8 mouse cellular contexts compared by ENCODE assay signal in the genomic region with DNA sequence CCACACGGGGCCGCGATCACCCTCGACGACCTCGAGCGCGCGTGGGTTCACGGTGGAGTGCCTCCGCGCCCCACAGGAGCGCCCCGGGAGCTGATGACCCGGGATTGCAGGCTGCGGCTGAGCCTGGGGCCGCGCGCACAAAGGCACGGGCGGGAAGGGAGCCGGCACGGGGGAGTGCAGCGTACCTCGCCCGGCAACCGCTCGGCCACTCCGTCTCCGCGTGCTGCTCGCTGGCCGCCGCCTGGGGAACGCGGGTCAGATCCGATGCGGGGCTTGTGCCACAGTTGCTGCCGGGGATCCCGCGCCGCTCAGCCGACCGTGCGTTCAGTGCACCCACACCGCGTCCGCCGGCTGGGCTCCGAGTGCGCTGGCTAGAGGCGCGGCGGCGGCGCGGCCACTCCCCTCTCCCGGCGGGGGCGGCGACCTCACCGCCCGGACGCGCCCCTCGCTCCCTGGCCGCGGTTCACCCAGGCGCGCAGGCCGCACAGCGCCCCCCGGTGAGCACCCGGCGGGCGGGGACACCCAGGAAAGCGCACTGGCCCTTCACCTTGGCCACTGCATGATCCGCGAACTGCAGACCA. TPM values are rescaled to one million over a fixed set of nuclear protein-coding genes. Genes with fewer than 3 reads are reported as not detected.
DNase-seq lines count a peak whose midpoint lies in the region; ATAC-seq and TF ChIP-seq lines count a peak whose summit lies in the region.

Myo1b (minus strand) TSS at position 496 of the 581 bp plus-strand sequence.

- no peaks in the 10 kb centered on the region for H3K9me3 ChIP-seq in ES-E14 (ENCODE audit: control insufficient read depth, insufficient read depth, low read depth, low read length)
- H3K9me3 ChIP-seq in forebrain, embryonic 15.5 days, result no peaks in the 10 kb centered on the region

- H3K9ac ChIP-seq in ES-E14 (ENCODE audit: insufficient read depth, low read depth, low read length, poor library complexity, severe bottlenecking), result peak within 1 kb of the TSS; percentile 89
- peak within 1 kb of the TSS; percentile 95 for H3K9ac ChIP-seq in forebrain, embryonic 15.5 days (replicated peaks)

- peak within 1 kb of the TSS; percentile 89 to 95 for H3K4me3 ChIP-seq in ES-E14 (ENCODE audit: insufficient read depth in 1 of 2, low read depth in 1 of 2, low read length in 2 of 2, poor library complexity in 1 of 2, severe bottlenecking in 1 of 2)
- H3K4me3 ChIP-seq in forebrain, embryonic 15.5 days, result peak within 1 kb of the TSS; percentile 81

- H3K36me3 ChIP-seq in ES-E14 (ENCODE audit: control insufficient read depth, insufficient read depth, low read length, poor library complexity, severe bottlenecking), result no peaks in the 10 kb centered on the region
- no peaks in the 10 kb centered on the region for H3K36me3 ChIP-seq in forebrain, embryonic 15.5 days

- no peak for DNase-seq in ES-E14 (ENCODE audit: low read depth, low spot score)
- DNase-seq in adrenal gland, postnatal 25 days, result peak; percentile 89
- peak; percentile 78 for DNase-seq in heart, postnatal 4 days
- DNase-seq in layer of hippocampus, postnatal 25 days (ENCODE audit: extremely low spot score in 1 of 2, low spot score in 1 of 2), result peak; percentile 17 to 18
- peak; percentile 79 for DNase-seq in lung, postnatal 25 days (ENCODE audit: low spot score)
- peak; percentile 35 for DNase-seq in retina, postnatal 7 days (ENCODE audit: low read depth, low spot score)
- peak; percentile 69 to 73 for DNase-seq in urinary bladder, postnatal 36 days (ENCODE audit: low spot score in 2 of 2)

- in situ Hi-C loops in ES-E14 (cut with MboI; ENCODE audit: low sequenced_read_pairs in 2 of 2, unreplicated experiment in 2 of 2), result no loop called here

- peak; percentile 84 for ATAC-seq in forebrain, embryonic 15.5 days (replicated peaks)

- WGBS in forebrain, embryonic 15.5 days, result under 1% methylated on average over 65 of the region's 79 CpGs

- peak within 1 kb of the TSS; percentile 77 for H3K4me2 ChIP-seq in forebrain, embryonic 15.5 days (replicated peaks)

- peak within 1 kb of the TSS; percentile 14; the same call in 1 of the 2 replicates for H3K27ac ChIP-seq in ES-E14 (ENCODE audit: insufficient read depth, low read depth, low read length, poor library complexity, severe bottlenecking)
- H3K27ac ChIP-seq in forebrain, embryonic 15.5 days (replicated peaks), result peak within 1 kb of the TSS; percentile 90

- peaks cover 0 to 10% of the 10 kb centered on the region in 2 experiments; a peak in 2 of 4 replicates for H3K4me1 ChIP-seq in ES-E14 (ENCODE audit: control insufficient read depth in 2 of 2, insufficient read depth in 2 of 2, low read length in 2 of 2, poor library complexity in 1 of 2)
- H3K4me1 ChIP-seq in forebrain, embryonic 15.5 days, result peaks cover 24% of the 10 kb centered on the region

- H3K27me3 ChIP-seq in forebrain, embryonic 15.5 days, result no peaks in the 10 kb centered on the region

TF ChIP-seq in ES-E14, 5 proteins besides CTCF, POLR2A, EP300 and RAD21:
- TF ChIP-seq ZNF384 (IDR thresholded peaks at IDR 0.05; ENCODE audit: low read depth, low read length), result no peak
- TF ChIP-seq HCFC1 (IDR thresholded peaks at IDR 0.05; ENCODE audit: borderline replicate concordance, insufficient read depth, low read length), result peak; percentile 40; the same call in 1 of the 2 replicates
TF ChIP-seq in ES-E14: peak in this region for 1.

RNA-seq across cellular contexts. Expression of gene Myo1b, which starts in this region (rescaled TPM):
- 22.4 and 26.0 TPM in 2 replicates for total RNA-seq in ES-E14 (2012; rRNA removed)
- total RNA-seq in adrenal gland, postnatal 25 days (2021), result 61.8 and 69.3 TPM in 2 replicates
- 86.4 and 94.5 TPM in 2 replicates for polyA plus RNA-seq in forebrain, embryonic 15.5 days (2015; fragmentation: Nextera tagmentation; extraction: Ambion mirVana)
- 10 to 100 TPM; 60.3 to 64.2 TPM for total RNA-seq in heart, postnatal 4 days (2021)
- 10 to 100 TPM; 12.5 to 17.6 TPM for total RNA-seq in layer of hippocampus, postnatal 25 days (2021)
